Mouse (Mus musculus): ENCODE measurements around the gene Cplx3.
A peak's percentile ranks its signal among the peaks of the same experiment; 100 is the strongest.

The Cplx3 gene

DNA sequence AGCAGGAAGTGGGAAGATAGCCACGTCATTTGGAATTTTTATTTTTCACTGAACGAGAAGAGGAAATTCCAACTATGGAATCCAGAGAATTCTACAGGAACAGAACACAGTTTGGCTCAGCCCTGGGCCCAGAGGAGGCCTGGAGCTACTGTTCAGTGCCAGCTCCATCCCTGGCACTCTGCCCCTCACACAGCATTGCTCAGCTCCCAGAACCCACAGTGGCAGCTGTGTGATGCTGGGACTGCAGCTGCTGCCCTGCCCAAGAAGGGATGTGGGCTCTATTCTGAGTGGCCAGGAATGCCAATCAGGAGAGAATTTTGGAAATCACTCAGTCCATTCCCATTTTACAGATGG is 4.8 kb downstream of the Cplx3 start:
- no peak for DNase-seq (ENCODE audit: extremely low spot score)

DNA sequence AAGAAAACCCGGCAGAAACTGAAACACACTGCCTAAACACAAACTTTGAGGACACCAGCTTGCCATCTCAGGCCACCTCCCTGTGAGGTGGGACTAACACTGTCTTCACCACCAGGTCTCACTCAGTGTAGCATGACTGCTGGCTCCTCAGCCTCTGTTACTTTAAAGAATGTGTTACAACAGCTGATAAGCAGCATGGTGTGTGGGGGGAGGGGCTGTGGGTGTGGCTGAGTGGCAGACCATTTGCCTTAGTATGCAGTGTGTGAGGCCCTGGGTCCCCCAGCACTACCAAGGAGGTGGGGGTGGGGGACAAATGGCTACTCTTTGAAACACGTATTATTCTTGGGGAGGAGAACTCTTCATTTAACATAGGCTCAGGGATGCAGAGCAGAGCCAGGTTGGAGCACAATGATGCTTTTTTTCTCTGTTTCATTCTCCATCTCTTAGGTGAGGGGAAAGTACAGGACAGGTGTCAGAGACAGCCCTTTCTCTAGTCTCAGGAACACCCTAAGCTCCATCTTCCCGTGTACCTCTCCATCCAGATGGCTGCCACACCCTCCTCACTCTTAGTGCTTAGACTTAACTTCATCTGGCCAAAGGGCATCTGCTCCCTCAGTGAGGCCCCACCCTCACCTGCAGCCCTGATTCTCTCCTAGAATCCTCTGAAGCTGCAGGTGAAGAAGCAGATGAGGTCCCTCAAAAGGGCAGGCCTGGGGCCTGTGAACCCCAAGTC is 5.3 kb downstream of the Cplx3 start:
- peak; percentile 65 for DNase-seq (ENCODE audit: extremely low spot score)

DNA sequence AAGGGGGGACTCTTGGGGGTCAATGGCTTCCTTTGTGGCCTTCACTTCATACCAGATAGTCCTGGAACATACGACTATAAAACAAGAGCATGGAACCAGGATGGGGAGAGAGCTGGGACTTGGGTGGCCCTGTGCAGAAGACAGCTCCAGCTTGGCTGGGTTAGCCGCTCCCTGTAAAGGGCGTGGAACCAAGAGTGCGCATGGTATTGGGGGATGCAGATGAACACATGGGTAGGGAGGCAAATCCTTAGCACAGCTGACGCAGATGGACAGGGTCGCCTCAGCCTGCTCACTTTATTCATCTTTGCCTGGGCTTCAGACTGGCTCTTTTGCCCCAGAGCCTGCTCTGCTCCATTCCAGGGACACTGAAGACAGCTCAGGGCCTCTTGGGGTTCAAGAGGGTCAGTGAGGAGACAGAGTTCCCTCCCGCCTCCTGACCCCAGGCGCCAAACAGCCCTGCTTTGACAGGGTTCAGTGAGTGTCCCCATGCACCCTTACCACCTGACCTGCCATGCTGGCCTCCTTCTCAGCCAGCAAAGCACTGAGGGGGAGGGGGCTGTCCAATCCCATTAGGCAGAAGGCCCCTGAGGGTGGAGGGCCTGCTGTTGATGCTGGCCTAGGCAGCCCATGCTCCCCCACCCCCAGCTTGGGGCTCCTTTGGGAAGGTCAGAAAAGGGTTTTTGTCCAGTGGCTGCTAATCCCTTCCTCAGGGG is 7.1 kb downstream of the Cplx3 start:
- peak; percentile 39 for DNase-seq (ENCODE audit: extremely low spot score)

DNA sequence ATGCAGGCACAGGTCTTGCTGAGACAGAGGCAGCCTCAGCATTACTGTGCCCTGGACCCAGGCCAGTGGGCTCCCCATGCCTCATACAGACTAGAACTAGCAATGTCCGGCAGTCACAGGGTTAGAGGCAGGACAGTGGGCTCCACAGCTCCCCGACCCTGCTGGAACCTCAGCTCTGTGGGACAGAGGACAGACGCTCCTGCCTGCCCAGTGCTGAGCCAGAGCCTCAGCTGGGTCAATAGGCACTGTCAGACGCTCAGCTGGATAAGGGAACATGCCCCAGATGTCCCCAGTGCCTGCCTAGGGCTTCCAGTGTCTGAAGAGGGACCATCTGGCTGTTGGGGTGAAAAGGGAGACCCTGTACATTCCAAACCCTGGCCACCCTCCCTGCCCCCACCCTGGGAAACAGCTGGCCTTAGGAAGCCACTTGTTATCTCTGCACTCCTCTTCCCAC is 8.1 kb downstream of the Cplx3 start:
- DNase-seq (ENCODE audit: extremely low spot score): no peak

DNA sequence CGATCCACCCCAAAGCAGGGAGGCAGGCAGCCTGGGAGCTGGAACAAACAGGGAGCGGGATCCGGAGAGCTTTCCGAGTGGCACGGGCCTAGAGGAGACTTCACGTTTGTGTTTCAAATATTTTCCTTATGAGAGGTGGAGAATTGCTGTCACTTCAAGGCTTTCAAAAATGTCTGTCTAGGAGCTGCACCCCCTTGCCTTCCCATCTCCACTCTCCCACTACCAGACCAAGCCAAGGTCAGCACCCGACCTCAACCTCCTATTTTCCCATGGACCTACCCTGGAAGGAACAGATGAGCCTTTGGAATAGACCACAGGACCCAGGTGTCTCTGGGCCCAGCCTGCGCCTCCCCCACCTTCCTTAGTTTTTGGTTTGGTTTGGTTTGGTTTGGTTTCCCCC is 8.8 kb downstream of the Cplx3 start:
- no peak for DNase-seq (ENCODE audit: extremely low spot score)

DNA sequence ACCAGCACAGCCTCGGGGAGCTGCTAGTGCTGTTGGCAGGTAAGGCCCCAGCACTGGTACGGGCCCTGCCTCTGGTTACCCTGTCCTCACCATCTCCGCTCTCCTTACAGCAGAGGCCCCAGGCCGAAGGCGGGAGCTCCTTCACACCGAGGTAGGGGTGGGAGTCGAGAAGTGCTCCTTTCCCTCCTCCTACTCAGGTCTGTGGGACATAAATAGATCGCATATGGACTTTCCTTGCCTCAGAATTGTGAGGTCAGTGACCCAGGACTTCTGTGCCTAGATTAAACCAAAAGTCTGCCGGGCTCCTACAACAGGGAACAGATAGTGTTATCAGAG is 11.9 kb downstream of the Cplx3 start:
- no peak for DNase-seq (ENCODE audit: extremely low spot score)

DNA sequence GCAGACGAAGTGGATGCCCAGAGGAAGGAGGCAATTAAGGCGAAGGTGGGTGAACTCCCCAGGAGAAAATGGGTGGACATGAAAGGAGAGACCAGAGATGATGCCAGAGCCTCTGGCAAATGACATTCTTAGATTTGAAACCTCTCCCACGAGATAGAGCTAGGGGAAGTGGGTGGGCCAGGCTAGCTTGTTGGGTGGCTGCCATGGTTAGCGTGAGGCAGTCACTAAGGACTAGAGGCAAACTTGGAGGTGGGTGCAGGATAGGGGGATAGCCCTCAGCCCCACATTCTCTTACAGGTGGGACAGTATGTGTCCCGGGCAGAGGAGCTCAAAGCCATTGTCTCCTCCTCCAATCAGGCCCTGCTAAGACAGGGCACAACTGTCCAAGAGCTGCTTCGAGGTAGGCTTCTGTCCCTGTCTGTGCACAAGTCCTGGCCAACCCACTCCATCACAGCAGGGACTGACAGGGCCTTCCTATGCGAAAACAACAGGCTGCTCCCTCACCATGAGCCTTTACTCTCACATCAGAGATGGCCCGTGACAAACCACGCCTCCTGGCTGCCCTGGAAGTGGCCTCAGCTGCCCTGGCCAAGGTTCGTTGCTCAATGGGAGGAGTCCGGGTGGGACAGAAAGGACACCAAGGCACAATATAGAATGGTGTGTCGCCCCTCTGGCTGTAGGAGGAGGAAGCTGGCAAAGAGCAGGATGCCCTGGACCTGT is 12.5 kb downstream of the Cplx3 start:
- DNase-seq (ENCODE audit: extremely low spot score): peak; percentile 34

DNA sequence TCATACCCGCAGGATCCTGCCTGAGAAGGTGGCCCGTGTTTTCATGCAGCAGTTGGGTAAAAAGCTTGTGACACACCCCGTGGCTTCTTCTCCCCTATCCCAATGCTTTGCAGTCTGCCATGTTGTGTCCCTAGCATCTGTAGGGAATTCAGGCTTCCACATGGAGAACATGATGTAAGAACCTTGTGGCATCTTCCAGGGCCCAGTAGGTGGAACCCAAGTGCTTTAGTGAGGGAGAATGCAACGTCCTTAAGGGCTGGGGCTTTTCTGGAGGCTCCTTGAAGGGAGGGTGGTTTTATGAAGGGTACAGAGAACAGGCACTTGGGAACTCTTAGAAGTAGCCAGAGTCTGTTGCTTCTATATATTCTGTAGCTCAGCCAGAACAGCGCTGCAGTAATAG is 15.4 kb downstream of the Cplx3 start:
- DNase-seq (ENCODE audit: extremely low spot score): no peak

DNA sequence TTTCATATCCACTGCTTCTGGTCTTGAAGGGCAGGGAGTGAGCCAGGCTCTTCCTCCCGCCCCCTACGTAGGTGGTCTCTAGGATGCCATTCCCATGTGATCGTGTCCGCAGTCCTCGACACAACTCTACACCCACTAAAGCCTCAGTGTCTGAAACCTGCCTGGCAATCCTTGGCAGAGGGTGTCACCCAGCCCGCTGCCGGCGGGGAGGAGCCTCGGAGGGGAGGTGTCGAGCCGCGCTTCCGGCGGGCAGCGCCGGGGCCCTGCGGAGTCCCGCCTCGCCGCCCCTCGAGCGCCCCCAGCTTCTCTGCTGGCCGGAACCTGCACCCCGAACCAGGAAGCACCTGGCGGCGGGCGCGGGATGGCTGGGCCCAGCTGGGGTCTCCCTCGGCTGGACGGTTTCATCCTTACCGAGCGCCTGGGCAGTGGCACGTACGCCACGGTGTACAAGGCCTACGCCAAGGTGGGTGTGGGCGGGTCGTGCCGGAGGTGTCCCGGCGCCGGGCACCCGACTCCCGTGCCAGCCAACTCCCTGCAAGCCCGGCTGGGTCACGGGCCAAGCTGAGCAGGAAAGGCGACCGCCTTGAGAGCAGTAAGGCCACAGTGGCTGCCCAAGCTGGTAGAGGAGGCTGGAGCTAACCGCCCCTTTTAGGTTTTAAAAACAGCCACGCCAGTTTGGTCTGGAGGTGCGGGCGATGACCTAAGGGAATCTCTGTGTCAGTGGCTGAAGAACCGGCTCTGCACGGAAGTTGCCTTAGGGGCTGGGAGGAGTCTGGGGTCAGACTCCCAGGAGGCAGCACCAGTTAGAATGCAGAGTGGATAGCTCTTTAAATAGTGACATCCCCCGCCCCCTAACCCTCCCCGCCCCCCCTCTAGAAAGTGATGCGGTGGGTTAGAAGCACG is 16.6 kb downstream of the Cplx3 start, which contains the start of gene Ulk3:
Ulk3 (plus strand) TSS at position 229 of the 903 bp plus-strand sequence.
- DNase-seq (ENCODE audit: extremely low spot score): peak; percentile 79

DNA sequence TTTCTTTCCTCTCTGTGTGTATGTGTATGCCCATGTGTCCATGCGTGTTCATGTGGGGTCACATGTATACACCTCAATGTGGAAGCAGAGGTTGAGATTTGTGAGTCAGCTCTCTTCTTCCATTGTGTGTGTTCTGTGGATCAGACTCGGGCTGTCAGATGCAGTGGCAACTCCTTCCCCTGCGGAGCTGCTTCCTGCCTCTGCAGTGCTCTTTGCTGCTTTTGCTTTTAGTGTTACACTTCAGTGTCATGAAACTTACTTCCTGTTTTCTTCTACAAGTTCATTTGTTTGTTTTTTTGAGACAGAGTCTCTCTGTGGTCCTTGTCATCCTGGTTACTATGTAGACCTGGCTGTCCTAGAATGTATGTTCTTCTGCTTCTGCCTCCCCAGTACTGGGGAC is 21.1 kb downstream of the Cplx3 start:
- no peak for DNase-seq (ENCODE audit: extremely low spot score)

DNA sequence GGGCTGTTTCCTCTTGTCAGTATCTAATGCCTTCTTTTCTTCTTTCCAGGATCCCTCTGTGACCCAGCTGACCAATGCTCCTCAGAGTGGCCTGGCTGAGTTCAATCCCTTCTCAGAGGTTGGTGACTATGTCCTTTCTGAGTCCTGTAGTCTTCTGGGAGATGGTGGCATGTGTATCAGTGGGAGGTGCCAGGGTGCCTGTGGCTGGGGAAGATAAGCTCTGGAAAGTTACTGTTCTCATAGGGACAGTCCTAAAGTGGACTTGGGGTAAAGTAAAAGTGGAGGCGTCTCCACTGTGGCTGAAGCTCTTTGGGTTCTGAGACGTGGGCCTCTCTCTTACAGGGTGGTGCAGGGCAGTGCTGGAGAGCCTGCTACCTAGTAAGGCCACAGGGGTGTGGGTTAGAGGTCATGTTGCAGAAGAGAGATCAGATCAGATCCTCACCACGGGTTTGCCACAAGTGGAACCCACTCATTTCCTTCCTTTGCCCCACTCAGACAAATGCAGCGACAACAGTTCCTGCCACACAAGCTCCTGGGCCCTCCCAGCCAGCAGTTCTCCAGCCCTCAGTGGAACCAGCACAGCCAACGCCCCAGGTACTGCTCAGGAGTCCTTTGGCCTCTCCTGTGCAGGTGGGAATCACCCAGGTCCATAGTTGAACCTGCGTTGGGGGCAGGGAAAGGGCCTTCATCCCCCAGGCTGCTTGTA is 28.8 kb downstream of the Cplx3 start:
- no peak for DNase-seq (ENCODE audit: extremely low spot score)

DNA sequence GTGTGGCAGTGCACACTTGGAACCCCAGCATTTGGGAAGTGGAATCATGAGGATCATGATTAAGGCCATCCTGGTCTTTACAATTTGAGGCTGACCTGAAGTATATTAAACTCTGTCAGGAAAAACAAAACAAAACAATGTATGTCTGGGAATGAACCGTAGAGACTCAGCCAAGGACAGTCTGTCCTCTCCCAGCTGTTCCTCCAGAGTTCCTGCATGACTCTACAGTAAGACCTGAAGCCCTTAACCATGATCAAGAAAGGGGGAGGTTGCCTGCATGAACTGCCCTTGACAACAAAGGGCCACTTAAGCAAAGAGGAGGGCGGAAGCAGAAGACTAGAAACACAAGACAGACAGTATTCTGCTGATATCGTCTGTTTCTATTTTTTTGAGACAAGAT is 30.5 kb downstream of the Cplx3 start:
- DNase-seq (ENCODE audit: extremely low spot score): no peak

DNA sequence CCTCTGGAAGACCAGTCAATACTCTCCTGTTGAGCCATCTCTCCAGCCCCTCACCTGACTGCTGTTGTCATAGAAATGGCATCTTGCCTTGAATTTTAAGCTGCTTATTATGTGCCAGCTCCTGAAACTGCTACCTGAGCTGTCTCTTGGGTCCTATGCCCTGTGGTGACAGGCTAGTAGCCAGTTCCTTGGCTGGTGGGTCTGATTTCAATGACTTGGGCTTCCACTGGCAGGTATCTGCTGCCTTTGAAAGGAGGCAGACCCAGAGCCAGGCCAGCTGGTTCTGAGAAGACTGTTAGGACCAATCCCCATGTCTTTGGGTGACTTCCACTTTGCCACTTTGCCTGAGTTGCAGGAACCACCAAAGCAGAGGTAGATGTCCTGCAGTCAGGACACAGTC is 31.7 kb downstream of the Cplx3 start:
- no peak for DNase-seq (ENCODE audit: extremely low spot score)

DNA sequence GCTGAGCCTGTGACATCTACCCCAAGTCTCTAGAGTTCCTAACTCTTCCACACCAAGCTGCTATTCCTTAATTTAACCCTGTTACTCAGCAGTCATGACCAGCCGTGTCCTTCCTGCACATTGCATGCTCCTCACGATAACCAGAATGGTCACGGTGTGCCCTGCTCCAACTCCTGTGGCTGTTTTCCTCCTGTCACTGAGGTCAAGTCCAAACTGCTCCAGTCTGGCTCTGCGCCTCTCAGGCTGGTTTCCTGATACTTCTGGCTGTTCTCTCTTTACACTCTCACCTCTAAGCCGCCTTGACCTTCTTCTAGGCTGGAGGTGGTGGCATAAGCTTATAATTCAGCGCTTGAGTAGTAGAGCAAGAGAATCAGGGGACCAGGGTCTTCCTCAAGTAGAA is 37.6 kb downstream of the Cplx3 start:
- DNase-seq (ENCODE audit: extremely low spot score): no peak

DNA sequence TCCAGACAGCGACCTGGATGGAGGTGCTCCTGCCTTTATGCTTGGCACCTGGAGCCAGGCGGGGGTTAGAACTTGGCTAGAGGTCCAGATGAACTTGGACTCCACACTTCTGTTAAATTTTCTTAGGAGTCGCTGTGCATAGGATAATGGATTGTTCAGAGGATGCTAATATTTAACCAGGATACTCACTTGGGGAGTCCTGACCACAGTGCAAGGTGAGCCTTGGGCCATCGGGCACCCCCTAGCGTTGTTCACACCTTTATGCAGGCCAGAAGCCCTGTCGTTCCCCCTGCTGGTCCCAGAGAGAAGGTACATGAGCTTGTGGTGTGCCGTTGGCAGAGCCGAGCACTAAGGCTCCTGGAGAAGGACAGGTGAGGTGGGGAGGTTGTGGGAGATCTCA is 39.2 kb downstream of the Cplx3 start:
- no peak for DNase-seq (ENCODE audit: extremely low spot score)

DNA sequence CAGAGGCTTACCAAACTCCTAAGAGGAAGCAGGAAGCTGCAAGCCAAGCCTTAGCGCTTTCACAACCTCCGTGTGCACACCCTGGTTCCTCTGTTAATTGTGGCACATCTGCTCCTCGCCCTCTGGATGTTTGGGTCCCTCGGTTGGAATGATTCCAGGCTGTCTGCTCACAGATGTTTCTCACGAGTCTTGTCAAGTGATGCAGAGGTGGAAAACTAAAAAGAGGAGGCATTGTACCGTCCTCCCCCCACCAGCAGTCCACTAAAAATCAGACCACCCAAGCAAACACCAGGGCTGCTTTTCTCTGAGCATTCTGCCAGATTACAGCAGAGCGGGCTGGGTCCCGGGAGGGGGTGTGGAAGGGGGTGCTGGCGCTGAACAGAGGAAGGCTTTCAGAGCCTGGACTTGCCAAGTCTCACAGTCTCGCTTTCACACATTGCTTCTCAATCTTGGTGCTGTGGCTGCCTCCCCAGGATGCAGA is 40.3 kb downstream of the Cplx3 start:
- DNase-seq (ENCODE audit: extremely low spot score): no peak

DNA sequence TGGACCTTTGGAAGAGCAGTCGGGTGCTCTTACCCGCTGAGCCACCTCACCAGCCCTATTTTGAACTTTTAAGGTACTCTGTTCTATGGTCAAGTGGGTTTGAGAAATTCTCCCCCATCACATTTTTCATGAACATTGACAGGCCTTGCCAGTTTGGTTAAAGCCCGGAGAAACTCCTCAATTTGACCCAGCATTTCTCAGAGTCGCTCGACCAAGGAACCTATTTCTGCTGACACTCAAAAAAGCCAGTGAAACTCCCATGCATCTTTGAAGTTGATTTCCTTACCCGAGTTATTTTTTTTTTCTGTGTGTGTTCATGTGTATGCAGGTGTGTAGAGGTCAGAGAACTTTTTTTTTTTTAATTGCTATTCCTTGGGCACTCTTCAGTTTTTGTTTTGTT is 41.5 kb downstream of the Cplx3 start:
- no peak for DNase-seq (ENCODE audit: extremely low spot score)

DNA sequence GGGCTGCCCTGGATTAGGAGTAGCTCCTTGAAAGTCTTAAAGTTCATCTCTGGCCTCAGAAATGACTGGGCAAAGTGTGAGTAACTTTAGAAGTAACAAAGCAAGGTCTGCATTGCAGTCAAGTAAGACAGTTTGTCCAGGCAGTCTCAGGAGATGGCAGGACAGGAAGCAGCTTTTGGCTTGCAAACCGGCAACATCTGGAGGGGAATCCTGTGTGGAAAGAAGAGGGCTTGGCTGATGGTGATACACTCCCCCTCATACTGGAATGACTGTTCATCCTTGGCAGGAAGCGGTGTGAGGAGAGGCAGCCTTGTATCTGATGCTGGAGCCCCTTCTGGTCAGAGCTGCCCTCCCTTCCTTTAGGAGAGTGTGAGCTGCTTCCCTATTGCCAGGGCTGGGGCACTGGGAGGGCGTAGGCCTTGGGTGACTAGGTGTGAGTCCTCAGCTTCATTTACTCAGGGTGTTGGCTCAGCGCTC is 43.1 kb downstream of the Cplx3 start:
- no peak for DNase-seq (ENCODE audit: extremely low spot score)

DNA sequence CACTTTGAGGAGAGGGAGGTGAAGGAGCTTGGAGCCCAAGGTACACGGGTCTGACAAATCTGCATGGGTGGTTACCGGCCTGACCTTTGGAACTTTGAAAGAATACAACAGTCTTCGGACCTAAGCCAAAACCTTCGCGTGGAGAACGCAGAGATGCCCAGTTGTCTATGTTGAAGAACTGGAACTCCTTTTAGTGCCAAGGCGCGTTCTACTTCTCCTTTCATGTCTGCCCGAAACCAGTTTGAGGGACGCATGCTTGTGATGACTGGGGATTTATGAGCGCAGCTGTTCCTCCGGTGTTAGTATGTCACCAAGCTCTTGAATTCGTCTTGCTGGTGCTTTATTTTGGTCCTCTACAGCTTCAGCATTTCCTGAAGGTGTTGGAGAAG is 44.4 kb downstream of the Cplx3 start:
- no peak for DNase-seq (ENCODE audit: extremely low spot score)

DNA sequence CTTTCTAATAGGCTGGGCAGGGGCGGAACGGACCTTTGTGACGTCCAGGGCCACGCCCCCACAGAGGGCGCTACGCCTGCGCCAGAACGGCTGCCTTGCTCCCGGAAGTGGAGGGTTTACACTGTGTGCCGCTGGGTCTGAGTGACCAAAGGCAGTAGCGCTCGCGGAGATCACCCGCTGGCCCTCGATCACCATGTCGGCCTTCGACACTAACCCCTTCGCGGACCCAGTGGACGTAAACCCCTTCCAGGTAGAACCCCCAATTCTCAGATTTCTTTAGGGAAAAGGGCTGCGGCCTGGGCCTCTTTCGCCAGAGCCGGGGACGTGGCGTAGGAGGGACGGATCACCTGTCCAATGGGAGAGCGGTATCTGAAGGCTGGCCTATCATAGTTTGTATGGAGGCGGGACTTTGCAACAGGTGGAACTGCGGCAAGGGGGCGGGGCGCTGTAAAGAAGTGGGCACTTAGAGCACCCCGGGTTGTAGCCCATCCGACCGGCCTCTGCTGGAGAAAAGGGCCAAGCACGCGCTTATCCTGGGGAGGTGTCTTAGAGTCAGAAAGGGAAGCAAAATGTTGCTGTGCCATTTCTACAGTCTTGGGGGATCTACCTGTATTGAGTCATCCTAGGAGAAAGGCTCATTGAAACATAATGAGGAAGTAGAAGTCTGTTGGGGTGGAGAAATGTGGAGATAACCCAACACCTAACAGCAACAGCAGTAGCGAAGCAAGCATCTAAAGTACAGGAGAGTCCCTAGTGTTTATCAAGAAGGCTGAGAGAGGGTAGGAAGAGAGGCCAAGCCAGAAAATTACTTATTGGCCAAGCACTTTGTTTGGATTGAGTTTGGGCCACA is 45.0 kb downstream of the Cplx3 start, which contains the start of gene Scamp2:
Scamp2 (plus strand) TSS at position 83 of the 850 bp plus-strand sequence.
- peak; percentile 93 for DNase-seq (ENCODE audit: extremely low spot score)

All from embryo, embryonic 9.5 days (tissue).